Comparison of ENCODE assay signal across 28 mouse cellular contexts in the genomic region with DNA sequence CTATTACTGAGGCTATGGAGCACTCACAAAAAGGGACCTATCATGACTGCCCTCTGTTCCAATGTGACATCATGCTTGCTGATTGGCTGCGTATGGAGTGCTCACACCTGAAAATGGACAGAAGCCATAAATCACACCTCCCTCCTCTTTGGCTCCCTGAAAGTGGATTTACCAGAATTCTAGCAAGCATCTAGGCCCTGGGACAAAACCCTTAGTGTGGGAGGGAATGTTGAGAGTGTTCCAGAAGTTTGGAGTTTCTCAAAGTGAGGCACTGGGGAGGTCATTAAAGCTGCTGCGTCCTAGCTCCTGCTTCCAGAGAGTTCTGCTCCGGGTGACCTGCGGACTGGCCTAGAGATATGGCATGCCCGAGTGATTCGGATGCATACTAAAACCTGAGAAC.
"Had no signal": no experiment of that assay in that cellular context is flagged by ENCODE, and none has a peak within 500 bp of the region (broad histone marks: within the 10 kb centered on the region; RNA-seq: fewer than 3 reads in every experiment).

No protein-coding gene starts in this region.

- H3K4me3 ChIP-seq: gastrocnemius, adult 2 months; heart, adult 2 months; heart, embryonic 13.5 days; heart, embryonic 15.5 days; hindbrain, embryonic 13.5 days; hindbrain, embryonic 15.5 days; kidney, embryonic 15.5 days; limb, embryonic 12.5 days; liver, embryonic 13.5 days had no signal

- ATAC-seq: hindbrain, postnatal 0 days; intestine, embryonic 16.5 days had no signal

- H3K27me3 ChIP-seq: heart, embryonic 13.5 days; heart, embryonic 15.5 days; hindbrain, embryonic 13.5 days; hindbrain, embryonic 15.5 days; kidney, embryonic 15.5 days; limb, embryonic 12.5 days; liver, embryonic 13.5 days had no signal

- H3K36me3 ChIP-seq: heart, embryonic 13.5 days; heart, embryonic 15.5 days; hindbrain, embryonic 13.5 days; hindbrain, embryonic 15.5 days; kidney, embryonic 15.5 days; limb, embryonic 12.5 days; liver, embryonic 13.5 days had no signal

- H3K4me1 ChIP-seq: heart, embryonic 15.5 days; kidney, embryonic 15.5 days; limb, embryonic 12.5 days; liver, embryonic 13.5 days had no signal

- DNase-seq: gastrocnemius, adult 2 months; gastrocnemius, postnatal 10 days; gastrocnemius, postnatal 25 days; heart, adult 11 months; heart, adult 2 months; heart, postnatal 14 days; heart, postnatal 36 days; kidney, adult 11 months; kidney, adult 2 months; kidney, adult 9 months; kidney, postnatal 14 days; kidney, postnatal 36 days; layer of hippocampus, adult 9-11 months; layer of hippocampus, postnatal 36 days; left cerebral cortex, postnatal 4 days; liver; liver, embryonic 13.5 days had no signal

- H3K27ac ChIP-seq: gastrocnemius, adult 2 months; heart, adult 2 months; heart, embryonic 13.5 days; heart, embryonic 15.5 days; hindbrain, embryonic 13.5 days; hindbrain, embryonic 15.5 days; hindbrain, postnatal 0 days; kidney, embryonic 15.5 days; kidney, postnatal 0 days; limb, embryonic 12.5 days; liver, embryonic 13.5 days had no signal

- H3K9me3 ChIP-seq: heart, embryonic 13.5 days; heart, embryonic 15.5 days; hindbrain, embryonic 13.5 days; hindbrain, embryonic 15.5 days; kidney, embryonic 15.5 days; limb, embryonic 12.5 days; liver, embryonic 13.5 days had no signal

- H3K9ac ChIP-seq: heart, embryonic 13.5 days; heart, embryonic 15.5 days; hindbrain, embryonic 13.5 days; hindbrain, embryonic 15.5 days; kidney, embryonic 15.5 days; limb, embryonic 12.5 days; liver, embryonic 13.5 days had no signal

- H3K4me2 ChIP-seq: heart, embryonic 11.5 days; heart, embryonic 13.5 days; heart, embryonic 15.5 days; hindbrain, embryonic 13.5 days; hindbrain, embryonic 15.5 days; kidney, embryonic 15.5 days; limb, embryonic 12.5 days; liver, embryonic 11.5 days; liver, embryonic 13.5 days had no signal
